Mouse (Mus musculus): ENCODE results near the gene Cep41. TPM values are rescaled to one million over a fixed set of nuclear protein-coding genes. Genes with fewer than 3 reads are reported as not detected.

Cep41 gene
- polyA plus RNA-seq (2015; fragmentation: Nextera tagmentation; extraction: Ambion mirVana), result 9.3 and 10.0 TPM in 2 replicates

GRCm38 (mm10) chr6:30693350-30693991 is at the start of gene Cep41:
Gene Cep41 (minus strand): TSS chr6:30693749.
- Histone ChIP-seq H3K9me3 (replicated peaks) (no peaks in the 10 kb centered on the region), H3K36me3 (no peaks in the 10 kb centered on the region), H3K9ac (peak within 1 kb of the TSS; percentile 60), H3K27ac (peak within 1 kb of the TSS; percentile 94), H3K4me2 (peak within 1 kb of the TSS; percentile 72), H3K4me1 (replicated peaks) (peaks cover 14% of the 10 kb centered on the region), H3K4me3 (peak within 1 kb of the TSS; percentile 67), H3K27me3 (no peaks in the 10 kb centered on the region)
- WGBS, result 1% methylated on average over 51 of the region's 52 CpGs
- peak; percentile 96 for ATAC-seq (replicated peaks; ENCODE audit: insufficient number of reproducible peaks, insufficient read depth, low FRiP score, low read depth)

- Histone ChIP-seq H3K36me3 (peaks cover 25% of the 10 kb centered on the region), H3K4me2 (peak overlapping the region; percentile 69), H3K27me3 (no peaks in the 10 kb centered on the region), H3K9me3 (replicated peaks) (peaks cover 22% of the 10 kb centered on the region), H3K9ac (peak overlapping the region; percentile 28; the same call in 1 of the 2 replicates), H3K4me1 (replicated peaks) (peaks cover 6% of the 10 kb centered on the region; the same call in 1 of the 2 replicates), H3K27ac (peak overlapping the region; percentile 84), H3K4me3 (peak overlapping the region; percentile 70)
- no peak for ATAC-seq (replicated peaks; ENCODE audit: insufficient number of reproducible peaks, insufficient read depth, low FRiP score, low read depth)
- WGBS, result 58% methylated on average over 10 of the region's 10 CpGs
Observed at GRCm38 (mm10) chr6:30739177-30739747, 45.7 kb upstream of the Cep41 start.

GRCm38 (mm10) chr6:30738464-30739006 is 45.0 kb upstream of the Cep41 start:
- H3K4me3 ChIP-seq, result peak overlapping the region; percentile 70
- WGBS, result 42% methylated on average over 20 of the region's 20 CpGs
- H3K4me1 ChIP-seq (replicated peaks), result peaks cover 6% of the 10 kb centered on the region; the same call in 1 of the 2 replicates
- peak overlapping the region; percentile 70 for H3K9ac ChIP-seq
- no peaks in the 10 kb centered on the region for H3K27me3 ChIP-seq
- H3K9me3 ChIP-seq (replicated peaks), result peaks cover 22% of the 10 kb centered on the region
- H3K36me3 ChIP-seq, result peaks cover 20% of the 10 kb centered on the region
- ATAC-seq (replicated peaks; ENCODE audit: insufficient number of reproducible peaks, insufficient read depth, low FRiP score, low read depth), result no peak
- H3K27ac ChIP-seq, result peak overlapping the region; percentile 84
- H3K4me2 ChIP-seq, result peak overlapping the region; percentile 69

GRCm38 (mm10) chr6:30737548-30738463 is 44.3 kb upstream of the Cep41 start:
- H3K4me3 ChIP-seq, result peak overlapping the region; percentile 70
- H3K9me3 ChIP-seq (replicated peaks), result peaks cover 22% of the 10 kb centered on the region
- peak; percentile 67 for ATAC-seq (replicated peaks; ENCODE audit: insufficient number of reproducible peaks, insufficient read depth, low FRiP score, low read depth)
- H3K27me3 ChIP-seq, result no peaks in the 10 kb centered on the region
- H3K27ac ChIP-seq, result peak overlapping the region; percentile 84
- H3K9ac ChIP-seq, result peak overlapping the region; percentile 70
- H3K36me3 ChIP-seq, result peaks cover 14% of the 10 kb centered on the region
- WGBS, result 42% methylated on average over 65 of the region's 66 CpGs
- peak overlapping the region; percentile 69 for H3K4me2 ChIP-seq
- H3K4me1 ChIP-seq (replicated peaks), result peaks cover 6% of the 10 kb centered on the region; the same call in 1 of the 2 replicates

GRCm38 (mm10) chr6:30736864-30737547 is 43.5 kb upstream of the Cep41 start:
- Histone ChIP-seq H3K4me3 (peak overlapping the region; percentile 70), H3K9me3 (replicated peaks) (peaks cover 22% of the 10 kb centered on the region), H3K27ac (peak overlapping the region; percentile 84), H3K9ac (peak overlapping the region; percentile 47; the same call in 1 of the 2 replicates), H3K4me1 (replicated peaks) (peaks cover 6% of the 10 kb centered on the region; the same call in 1 of the 2 replicates), H3K27me3 (no peaks in the 10 kb centered on the region), H3K4me2 (peak overlapping the region; percentile 69), H3K36me3 (peaks cover 6% of the 10 kb centered on the region)
- WGBS, result 56% methylated on average over 29 of the region's 29 CpGs
- ATAC-seq (replicated peaks; ENCODE audit: insufficient number of reproducible peaks, insufficient read depth, low FRiP score, low read depth), result peak; percentile 75

- Histone ChIP-seq H3K4me2 (peak overlapping the region; percentile 69), H3K9ac (no peak overlapping the region), H3K27ac (peak overlapping the region; percentile 84), H3K4me3 (peak overlapping the region; percentile 70), H3K36me3 (peaks cover 4% of the 10 kb centered on the region; the same call in 1 of the 2 replicates), H3K9me3 (replicated peaks) (peaks cover 22% of the 10 kb centered on the region), H3K27me3 (no peaks in the 10 kb centered on the region), H3K4me1 (replicated peaks) (peaks cover 6% of the 10 kb centered on the region; the same call in 1 of the 2 replicates)
- no peak for ATAC-seq (replicated peaks; ENCODE audit: insufficient number of reproducible peaks, insufficient read depth, low FRiP score, low read depth)
- WGBS, result 55% methylated on average over 13 of the region's 13 CpGs
Observed at GRCm38 (mm10) chr6:30736372-30736762, 42.8 kb upstream of the Cep41 start.

- peak overlapping the region; percentile 84 for H3K27ac ChIP-seq
- no peak for ATAC-seq (replicated peaks; ENCODE audit: insufficient number of reproducible peaks, insufficient read depth, low FRiP score, low read depth)
- 55% methylated on average over 15 of the region's 15 CpGs for WGBS
- H3K4me1 ChIP-seq (replicated peaks), result peaks cover 6% of the 10 kb centered on the region; the same call in 1 of the 2 replicates
- peak overlapping the region; percentile 69 for H3K4me2 ChIP-seq
- peak overlapping the region; percentile 70 for H3K4me3 ChIP-seq
- peaks cover 4% of the 10 kb centered on the region; the same call in 1 of the 2 replicates for H3K36me3 ChIP-seq
- peak overlapping the region; percentile 36; the same call in 1 of the 2 replicates for H3K9ac ChIP-seq
- H3K9me3 ChIP-seq (replicated peaks), result peaks cover 22% of the 10 kb centered on the region
- H3K27me3 ChIP-seq, result no peaks in the 10 kb centered on the region
Observed at GRCm38 (mm10) chr6:30735728-30736371, 42.3 kb upstream of the Cep41 start.

- H3K9me3 ChIP-seq (replicated peaks), result peaks cover 22% of the 10 kb centered on the region
- no peaks in the 10 kb centered on the region for H3K27me3 ChIP-seq
- peak overlapping the region; percentile 28 for H3K4me3 ChIP-seq
- peak overlapping the region; percentile 36; the same call in 1 of the 2 replicates for H3K9ac ChIP-seq
- H3K4me2 ChIP-seq, result peak overlapping the region; percentile 69
- peaks cover 4% of the 10 kb centered on the region; the same call in 1 of the 2 replicates for H3K4me1 ChIP-seq (replicated peaks)
- WGBS, result 47% methylated on average over 22 of the region's 22 CpGs
- H3K27ac ChIP-seq, result peak overlapping the region; percentile 84
- no peak for ATAC-seq (replicated peaks; ENCODE audit: insufficient number of reproducible peaks, insufficient read depth, low FRiP score, low read depth)
- no peaks in the 10 kb centered on the region for H3K36me3 ChIP-seq
Observed at GRCm38 (mm10) chr6:30734988-30735727, 41.6 kb upstream of the Cep41 start.

GRCm38 (mm10) chr6:30734465-30734864 is 40.9 kb upstream of the Cep41 start:
- H3K4me1 ChIP-seq (replicated peaks), result peaks cover 4% of the 10 kb centered on the region; the same call in 1 of the 2 replicates
- H3K9me3 ChIP-seq (replicated peaks), result peaks cover 22% of the 10 kb centered on the region
- H3K27me3 ChIP-seq, result no peaks in the 10 kb centered on the region
- H3K36me3 ChIP-seq, result no peaks in the 10 kb centered on the region
- H3K4me2 ChIP-seq, result no peak overlapping the region
- H3K9ac ChIP-seq, result no peak overlapping the region
- H3K4me3 ChIP-seq, result no peak overlapping the region
- no peak for ATAC-seq (replicated peaks; ENCODE audit: insufficient number of reproducible peaks, insufficient read depth, low FRiP score, low read depth)
- H3K27ac ChIP-seq, result peak overlapping the region; percentile 84; the same call in 1 of the 2 replicates
- 76% methylated on average over 6 of the region's 6 CpGs for WGBS

Measured in heart, embryonic 15.5 days (tissue).